Mouse (Mus musculus): ENCODE results near the gene Emc4. TPM values are rescaled to one million over a fixed set of nuclear protein-coding genes. Genes with fewer than 3 reads are reported as not detected.

Gene Emc4
- total RNA-seq, 4 experiments from 2014 or later = 72.9 to 76.0 (median 73.7) TPM

DNA sequence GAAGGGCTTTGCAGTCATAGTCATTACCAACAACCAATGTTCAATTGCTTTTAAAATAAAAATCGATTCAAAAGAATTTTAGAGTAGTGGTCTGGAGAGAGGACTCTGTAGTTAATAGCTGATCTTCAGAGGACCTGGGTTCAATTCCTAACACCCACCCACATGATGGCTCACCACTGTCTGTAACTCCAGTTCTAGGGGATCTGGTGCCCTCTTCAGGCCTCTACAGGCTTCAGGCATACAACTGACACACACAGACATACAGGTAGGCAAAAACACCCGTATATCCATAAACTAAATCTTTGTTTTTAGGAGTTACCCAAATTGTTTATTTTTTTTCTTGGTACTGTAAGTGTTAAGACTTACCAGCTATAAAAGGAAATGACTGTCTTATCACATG, 28.1 kb downstream of the Emc4 start:
- DNase-seq (ENCODE audit: low spot score in 2 of 2) = no peak

DNA sequence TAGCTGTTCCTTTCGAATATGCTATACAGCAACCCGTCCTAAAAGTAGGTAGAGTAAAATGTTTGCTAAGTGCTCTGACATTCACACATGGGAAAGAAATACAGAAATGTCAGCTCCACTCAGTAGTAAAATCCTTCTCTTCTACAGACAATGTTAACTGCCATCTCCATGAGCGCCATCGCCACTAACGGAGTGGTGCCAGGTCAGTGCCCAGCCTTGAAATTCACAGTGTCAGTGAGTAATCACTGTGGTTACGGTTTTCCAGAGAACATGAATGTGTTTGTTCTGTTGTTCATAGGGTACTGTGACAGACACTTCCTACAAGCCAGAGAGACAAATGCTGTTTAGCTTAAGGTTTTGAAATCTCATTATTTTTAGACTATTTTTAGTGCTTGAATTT, 30.6 kb downstream of the Emc4 start:
- DNase-seq (ENCODE audit: low spot score in 2 of 2) = no peak

DNA sequence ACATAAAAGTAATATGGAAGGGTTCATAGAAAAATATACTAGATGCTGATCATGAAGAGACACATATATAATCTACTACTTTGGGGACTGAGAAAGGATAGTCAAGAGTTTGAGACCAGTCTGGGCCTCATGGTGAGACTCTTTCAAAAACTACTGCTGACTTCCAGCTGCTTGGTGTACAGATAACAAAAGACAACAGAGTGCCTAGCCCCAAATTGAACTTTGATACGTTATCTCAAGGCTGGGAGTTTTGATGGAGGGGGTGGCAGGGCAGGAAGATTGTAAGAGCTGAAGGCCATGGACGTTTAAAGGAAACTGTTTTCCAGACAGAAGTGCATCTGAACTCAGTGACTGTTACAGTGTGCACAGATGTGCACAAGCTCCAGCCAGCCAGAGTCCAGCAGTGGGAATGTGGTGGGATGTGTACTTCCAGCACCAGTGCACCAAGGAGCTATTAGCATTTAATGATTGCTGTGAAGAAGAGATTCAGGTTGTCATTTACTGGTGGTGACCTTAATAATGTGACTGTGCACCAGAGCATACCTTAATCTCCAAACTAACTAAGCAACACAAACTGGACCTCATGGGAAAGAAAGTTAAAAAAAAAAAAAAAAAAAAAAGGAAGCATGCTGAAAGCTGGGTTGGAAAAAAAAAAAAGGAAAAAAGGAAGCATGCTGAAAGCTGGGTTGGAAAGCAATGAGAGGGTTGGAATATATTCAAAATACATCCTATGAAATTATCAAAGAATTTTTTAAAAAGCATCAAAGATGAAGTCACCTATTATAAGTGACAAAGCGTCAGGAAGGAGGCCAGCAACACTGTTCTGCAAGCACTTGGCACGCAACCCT, 35.6 kb downstream of the Emc4 start:
- DNase-seq (ENCODE audit: low spot score in 2 of 2) = no peak

DNA sequence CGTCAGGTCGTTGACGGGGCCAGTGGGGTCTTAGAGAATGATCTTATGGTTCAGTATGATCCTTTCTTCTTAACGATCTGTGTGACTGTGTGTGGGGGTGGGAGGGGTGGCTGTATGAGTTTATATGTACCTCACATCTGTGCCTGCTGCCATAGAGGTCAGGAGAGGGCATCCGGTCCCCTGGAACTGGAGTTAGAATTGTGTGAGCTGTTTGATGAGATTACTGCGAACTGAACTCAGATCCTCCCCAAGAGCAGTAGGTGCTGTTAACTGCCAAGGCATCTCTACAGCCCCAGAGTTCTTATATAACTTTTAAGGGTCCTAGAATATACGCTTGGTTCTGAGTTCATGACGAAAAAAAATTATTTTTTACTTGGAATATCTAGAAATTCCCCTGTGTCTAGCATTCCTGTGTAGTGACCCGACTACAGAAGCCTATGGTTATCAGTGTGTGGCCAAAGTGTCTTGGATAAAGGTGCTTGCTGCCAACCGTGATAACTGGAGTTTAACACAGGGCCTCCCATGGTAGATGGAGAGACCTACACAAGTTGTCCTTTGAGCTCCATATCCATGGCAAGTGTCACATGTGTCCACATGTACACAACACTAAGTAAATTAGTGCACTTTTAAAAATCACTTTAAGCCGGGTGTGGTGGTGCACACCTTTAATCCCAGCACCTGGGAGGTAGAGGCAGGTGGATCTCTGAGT, 39.6 kb downstream of the Emc4 start:
- no peak for DNase-seq (ENCODE audit: low spot score in 2 of 2)

DNA sequence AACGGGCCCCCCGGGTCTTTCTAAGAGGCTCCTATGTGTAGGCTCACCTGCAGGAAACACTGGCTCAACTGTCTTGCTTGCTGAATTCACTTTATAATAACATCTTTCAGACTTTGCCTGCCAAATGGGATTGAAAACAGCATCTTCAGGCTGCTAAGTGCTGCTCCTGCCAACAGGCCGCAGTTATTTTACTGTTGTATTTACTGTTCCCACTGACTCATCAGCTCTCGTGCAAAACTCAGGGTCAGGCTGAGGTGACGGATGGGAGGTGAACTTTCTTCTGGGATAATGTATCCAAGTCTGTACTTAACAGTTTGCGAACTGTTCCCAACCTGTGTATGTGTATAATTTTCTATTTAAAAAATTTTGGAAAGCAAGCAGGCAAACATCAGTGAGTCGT, 48.9 kb downstream of the Emc4 start:
- DNase-seq (ENCODE audit: low spot score in 2 of 2) = no peak

DNA sequence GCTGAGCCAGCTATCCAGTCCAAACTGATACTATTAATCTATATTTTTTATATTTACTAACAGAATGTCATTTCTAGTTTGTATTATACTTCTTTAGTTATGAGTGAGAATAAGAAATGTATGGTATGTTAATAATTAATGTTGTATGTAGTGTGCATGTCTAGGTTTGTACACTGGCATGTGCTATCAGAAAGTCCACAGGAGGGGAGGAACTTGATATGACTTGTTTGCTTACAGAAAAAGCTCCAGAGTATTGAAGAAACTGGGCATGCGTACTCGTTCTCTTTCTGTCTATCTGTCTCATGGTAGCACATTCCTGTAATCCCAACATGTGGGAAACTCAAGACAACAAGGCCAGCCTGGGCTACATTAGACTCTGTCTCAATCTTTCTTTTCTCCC, 49.6 kb downstream of the Emc4 start:
- no peak for DNase-seq (ENCODE audit: low spot score in 2 of 2)

DNA sequence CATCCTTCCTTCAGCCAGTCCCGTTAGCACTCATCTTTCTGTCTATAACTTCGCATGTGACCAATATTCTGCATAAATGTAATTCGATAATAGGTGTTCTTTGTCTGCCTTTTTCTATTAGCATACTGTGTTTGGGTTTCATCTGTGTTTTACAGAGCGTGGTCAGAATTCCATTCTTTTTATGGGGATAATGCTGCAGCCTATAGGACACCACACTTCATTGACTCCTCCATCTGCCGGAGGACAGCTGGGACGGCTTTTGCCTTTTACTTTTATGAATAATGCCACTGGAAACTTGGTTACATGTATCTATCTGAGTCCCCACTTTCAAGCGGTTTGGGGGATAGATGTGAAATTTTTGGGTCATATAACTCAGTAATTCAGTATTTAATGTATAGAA, 52.2 kb downstream of the Emc4 start:
- no peak for DNase-seq (ENCODE audit: low spot score in 2 of 2)

Other genes starting within 250 kb of the Emc4 start
- gene Olfr1316, start 233.1 kb downstream of the Emc4 start, total RNA-seq (2022) = not detected
- not detected for gene Olfr1317, start 227.7 kb downstream of the Emc4 start, total RNA-seq (2022)
- not detected for gene Olfr1318, start 213.8 kb downstream of the Emc4 start, total RNA-seq (2022)
- gene Lpcat4, start 128.6 kb downstream of the Emc4 start, total RNA-seq (2022) = 1 to 10 TPM in 2 of 4 experiments, under 1 TPM in 2; 0.61 to 1.3 (median 0.97) TPM
- gene Nutm1, start 108.7 kb downstream of the Emc4 start, total RNA-seq (2022) = not detected
- 10 to 100 TPM; 50.0 to 61.0 (median 55.2) TPM for gene Nop10, start 106.1 kb downstream of the Emc4 start, total RNA-seq (2022)
- gene Slc12a6, start 102.2 kb downstream of the Emc4 start, total RNA-seq (2022) = 10 to 100 TPM; 26.2 to 30.9 (median 27.1) TPM
- gene Gm21985, start 101.7 kb downstream of the Emc4 start, total RNA-seq (2022) = under 1 TPM in 3 of 4 experiments, not detected in 1; 0.72 to 0.89 (median 0.87) TPM
- 1 to 10 TPM; 1.7 to 4.3 (median 2.0) TPM for gene Katnbl1, start 11.2 kb upstream of the Emc4 start, total RNA-seq (2022)
- 10 to 100 TPM; 12.2 to 14.3 (median 13.5) TPM for gene Emc7, start 87.0 kb upstream of the Emc4 start, total RNA-seq (2022)
- not detected for gene Chrm5, start 112.7 kb upstream of the Emc4 start, total RNA-seq (2022)
- 10 to 100 TPM; 13.4 to 18.4 (median 15.0) TPM for gene Aven, start 124.9 kb upstream of the Emc4 start, total RNA-seq (2022)

All from gastrocnemius, adult 8-10 months (tissue).